Mouse (Mus musculus): ENCODE data around the gene H2-D1.

- TF ChIP-seq POLR2A (IDR thresholded peaks at IDR 0.05; ENCODE audit: borderline replicate concordance, insufficient read depth, low read length) (no peak), CTCF (IDR thresholded peaks at IDR 0.05; ENCODE audit: borderline replicate concordance, insufficient read depth, low read depth, low read length) (no peak)
Measured at GRCm38 (mm10) chr17:35240384-35241304, 21.9 kb upstream of the H2-D1 start.

All from cerebellum, adult 2 months (tissue).